10 mouse cellular contexts compared by ENCODE assay signal in genomic region chr2:19037907-19038570, GRCm38 (mm10). TPM values are rescaled to one million over a fixed set of nuclear protein-coding genes. Genes with fewer than 3 reads are reported as not detected.
A peak's percentile ranks its signal among the peaks of the same experiment; 100 is the strongest.
DNase-seq lines count a peak whose midpoint lies in the region; ATAC-seq and TF ChIP-seq lines count a peak whose summit lies in the region.
"Had no signal": no experiment of that assay in that cellular context is flagged by ENCODE, and none has a peak within 500 bp of the region (broad histone marks: within the 10 kb centered on the region; RNA-seq: fewer than 3 reads in every experiment).

No protein-coding gene starts in this region.

- H3K4me3 ChIP-seq in intestine, embryonic 14.5 days (ENCODE audit: low read depth, low read length): no peak overlapping the region
- H3K4me3 ChIP-seq in intestine, postnatal 0 days (ENCODE audit: low read depth, low read length): no peak overlapping the region
- H3K4me3 ChIP-seq in heart, embryonic 11.5 days (ENCODE audit: low read depth, low read length): no peak overlapping the region
- H3K4me3 ChIP-seq in liver, embryonic 16.5 days (ENCODE audit: low read depth, low read length): no peak overlapping the region
- no peak overlapping the region for H3K4me3 ChIP-seq in forebrain, embryonic 10.5 days
- H3K4me3 ChIP-seq: left cerebral cortex, adult 2 months; midbrain, embryonic 10.5 days had no signal

- no peaks in the 10 kb centered on the region for H3K36me3 ChIP-seq in intestine, embryonic 14.5 days (ENCODE audit: control insufficient read depth, insufficient read depth, low read length)
- H3K36me3 ChIP-seq in intestine, postnatal 0 days (ENCODE audit: control insufficient read depth, insufficient read depth): no peaks in the 10 kb centered on the region
- H3K36me3 ChIP-seq in heart, embryonic 11.5 days (ENCODE audit: control insufficient read depth, insufficient read depth, low read length): no peaks in the 10 kb centered on the region
- no peaks in the 10 kb centered on the region for H3K36me3 ChIP-seq in liver, embryonic 16.5 days (ENCODE audit: control insufficient read depth, insufficient read depth)
- H3K36me3 ChIP-seq in forebrain, embryonic 10.5 days (replicated peaks): no peaks in the 10 kb centered on the region
- H3K36me3 ChIP-seq: midbrain, embryonic 10.5 days had no signal

- peaks cover 10% of the 10 kb centered on the region for H3K4me1 ChIP-seq in intestine, embryonic 14.5 days (replicated peaks; ENCODE audit: control insufficient read depth, insufficient read depth, low read length)
- no peaks in the 10 kb centered on the region for H3K4me1 ChIP-seq in intestine, postnatal 0 days (replicated peaks; ENCODE audit: control insufficient read depth, insufficient read depth, low read length)
- H3K4me1 ChIP-seq in heart, embryonic 11.5 days (ENCODE audit: control insufficient read depth, insufficient read depth, low read length): no peaks in the 10 kb centered on the region
- H3K4me1 ChIP-seq in liver, embryonic 16.5 days (ENCODE audit: control insufficient read depth, low read depth, low read length): no peaks in the 10 kb centered on the region
- H3K4me1 ChIP-seq in forebrain, embryonic 10.5 days: no peaks in the 10 kb centered on the region
- H3K4me1 ChIP-seq: midbrain, embryonic 10.5 days had no signal

- intact Hi-C loops in left cerebral cortex, postnatal 4 days (cut with DNase I): no loop called here

- no peak overlapping the region for H3K4me2 ChIP-seq in intestine, embryonic 14.5 days (ENCODE audit: low read length)
- H3K4me2 ChIP-seq in intestine, postnatal 0 days (replicated peaks; ENCODE audit: low read depth): no peak overlapping the region
- H3K4me2 ChIP-seq in heart, embryonic 11.5 days: no peak overlapping the region
- no peak overlapping the region for H3K4me2 ChIP-seq in liver, embryonic 16.5 days (ENCODE audit: low read depth, low read length)

- 46% methylated on average over 4 of the region's 4 CpGs for WGBS in intestine, embryonic 14.5 days
- 50% methylated on average over 4 of the region's 4 CpGs for WGBS in intestine, postnatal 0 days
- WGBS in heart, embryonic 11.5 days (ENCODE audit: insufficient replicate concordance): 61% methylated on average over 4 of the region's 4 CpGs
- 55% methylated on average over 4 of the region's 4 CpGs for WGBS in liver, embryonic 16.5 days (ENCODE audit: insufficient replicate concordance)
- WGBS in forebrain, embryonic 10.5 days: 83% methylated on average over 4 of the region's 4 CpGs

- peak overlapping the region; percentile 65 for H3K27ac ChIP-seq in intestine, embryonic 14.5 days (ENCODE audit: low read depth)
- H3K27ac ChIP-seq in intestine, postnatal 0 days (ENCODE audit: low read depth, low read length): no peak overlapping the region
- H3K27ac ChIP-seq in heart, embryonic 11.5 days (ENCODE audit: low read depth, low read length): peak overlapping the region; percentile 7; the same call in 1 of the 2 replicates
- peak overlapping the region; percentile 27; the same call in 1 of the 2 replicates for H3K27ac ChIP-seq in liver, embryonic 16.5 days (ENCODE audit: low read length)
- H3K27ac ChIP-seq in forebrain, embryonic 10.5 days: no peak overlapping the region
- H3K27ac ChIP-seq: left cerebral cortex, adult 2 months; midbrain, embryonic 10.5 days had no signal

- H3K27me3 ChIP-seq in intestine, embryonic 14.5 days (replicated peaks; ENCODE audit: control insufficient read depth, insufficient read depth, low read length): no peaks in the 10 kb centered on the region
- H3K27me3 ChIP-seq in intestine, postnatal 0 days (replicated peaks; ENCODE audit: control insufficient read depth, insufficient read depth, low read length): no peaks in the 10 kb centered on the region
- H3K27me3 ChIP-seq in heart, embryonic 11.5 days (ENCODE audit: control insufficient read depth, insufficient read depth, low read length): no peaks in the 10 kb centered on the region
- no peaks in the 10 kb centered on the region for H3K27me3 ChIP-seq in liver, embryonic 16.5 days (ENCODE audit: control insufficient read depth, insufficient read depth, low read depth, low read length)
- no peaks in the 10 kb centered on the region for H3K27me3 ChIP-seq in forebrain, embryonic 10.5 days (ENCODE audit: poor library complexity, severe bottlenecking)

- TF ChIP-seq CTCF in intestine, postnatal 0 days (IDR thresholded peaks at IDR 0.05; ENCODE audit: low read depth): no peak

- H3K9me3 ChIP-seq in intestine, embryonic 14.5 days (ENCODE audit: control insufficient read depth, low read length): no peaks in the 10 kb centered on the region
- H3K9me3 ChIP-seq in intestine, postnatal 0 days (ENCODE audit: control insufficient read depth): no peaks in the 10 kb centered on the region
- no peaks in the 10 kb centered on the region for H3K9me3 ChIP-seq in heart, embryonic 11.5 days (replicated peaks; ENCODE audit: control insufficient read depth, low read length)
- H3K9me3 ChIP-seq in liver, embryonic 16.5 days (replicated peaks; ENCODE audit: control insufficient read depth, low read length): no peaks in the 10 kb centered on the region
- H3K9me3 ChIP-seq in forebrain, embryonic 10.5 days: no peaks in the 10 kb centered on the region
- H3K9me3 ChIP-seq: midbrain, embryonic 10.5 days had no signal

- ATAC-seq in intestine, embryonic 14.5 days (replicated peaks; ENCODE audit: low FRiP score, low TSS enrichment, low read depth): no peak
- ATAC-seq in intestine, postnatal 0 days: no peak
- no peak for ATAC-seq in heart, embryonic 11.5 days (replicated peaks; ENCODE audit: insufficient number of reproducible peaks, low FRiP score, low TSS enrichment)
- ATAC-seq in liver, embryonic 16.5 days (ENCODE audit: low read depth): peak; percentile 24; the same call in 1 of the 2 replicates

- DNase-seq in intestine, embryonic 14.5 days (ENCODE audit: low spot score): no peak
- DNase-seq in CD4-positive, CD25-positive, alpha-beta regulatory T cell, adult 2 months (ENCODE audit: low read depth, low spot score): peak; percentile 23
- no peak for DNase-seq in left cerebral cortex, postnatal 4 days
- DNase-seq in forebrain, embryonic 10.5 days (ENCODE audit: extremely low spot score, low spot score): no peak
- DNase-seq in cerebellum, postnatal 36 days: no peak

- H3K9ac ChIP-seq in intestine, embryonic 14.5 days (ENCODE audit: low read length): no peak overlapping the region
- no peak overlapping the region for H3K9ac ChIP-seq in intestine, postnatal 0 days (ENCODE audit: low read depth, low read length)
- H3K9ac ChIP-seq in heart, embryonic 11.5 days (ENCODE audit: low read depth, low read length): no peak overlapping the region
- no peak overlapping the region for H3K9ac ChIP-seq in liver, embryonic 16.5 days (ENCODE audit: low read depth, low read length)

RNA-seq across cellular contexts. Expression of gene 4930426L09Rik, which starts 39.9 kb away (rescaled TPM):
- 0.37 and 0.40 TPM in 2 replicates for polyA plus RNA-seq in intestine, embryonic 14.5 days (2014; fragmentation: Nextera tagmentation; extraction: Ambion mirVana)
- polyA plus RNA-seq in intestine, postnatal 0 days (2015; fragmentation: Nextera tagmentation; extraction: Ambion mirVana): 0.27 and 0.47 TPM in 2 replicates
- 0.46 and 0.49 TPM in 2 replicates for polyA plus RNA-seq in heart, embryonic 11.5 days (2014; fragmentation: Nextera tagmentation; extraction: Ambion mirVana)
- polyA plus RNA-seq in liver, embryonic 16.5 days (2015; fragmentation: Nextera tagmentation; extraction: Ambion mirVana): 0.12 and 0.15 TPM in 2 replicates
- under 1 TPM; 0.64 to 0.86 TPM for total RNA-seq in left cerebral cortex, postnatal 4 days (2021)
- polyA plus RNA-seq in forebrain, embryonic 10.5 days (2016; fragmentation: Nextera tagmentation; extraction: Ambion mirVana): 0.14 and 0.31 TPM in 2 replicates

RNA-seq across cellular contexts. Expression of gene Pip4k2a, which starts 40.1 kb away (rescaled TPM):
- 10.1 and 10.3 TPM in 2 replicates for polyA plus RNA-seq in intestine, embryonic 14.5 days (2014; fragmentation: Nextera tagmentation; extraction: Ambion mirVana)
- polyA plus RNA-seq in intestine, postnatal 0 days (2015; fragmentation: Nextera tagmentation; extraction: Ambion mirVana): 12.0 and 12.8 TPM in 2 replicates
- polyA plus RNA-seq in heart, embryonic 11.5 days (2014; fragmentation: Nextera tagmentation; extraction: Ambion mirVana): 7.1 and 7.7 TPM in 2 replicates
- 13.5 and 14.6 TPM in 2 replicates for polyA plus RNA-seq in liver, embryonic 16.5 days (2015; fragmentation: Nextera tagmentation; extraction: Ambion mirVana)
- 10 to 100 TPM; 34.3 to 44.2 TPM for total RNA-seq in left cerebral cortex, postnatal 4 days (2021)
- polyA plus RNA-seq in forebrain, embryonic 10.5 days (2016; fragmentation: Nextera tagmentation; extraction: Ambion mirVana): 6.6 and 7.5 TPM in 2 replicates

Comparison
In these comparisons a context has a peak if more than half of its experiments do, and no peak if none do; other contexts are left out.
1. H3K27ac ChIP-seq: peak in intestine, embryonic 14.5 days (single experiment), heart, embryonic 11.5 days (single experiment) and liver, embryonic 16.5 days (single experiment); none in intestine, postnatal 0 days (single experiment) and forebrain, embryonic 10.5 days (single experiment).